Mouse (Mus musculus) liver, embryonic 13.5 days (tissue): Measurements from ENCODE around the gene Jsrp1. TPM values are rescaled to one million over a fixed set of nuclear protein-coding genes. Genes with fewer than 3 reads are reported as not detected.
"Not testable (repeated sequence)": the region's sequence is repeated elsewhere in the genome, so short reads cannot be mapped to it uniquely, and the experiment has no call there.

Experiments used
- ATAC-seq: fragments of 200-750 bp; cut with Nextera tagmentation; 2 replicates; pipeline ENCODE4 v1.8.0; 2017; ENCODE audit warnings: low read depth, mild to moderate bottlenecking, moderate number of reproducible peaks, moderate library complexity
- DNase-seq: peaks from one replicate; pipeline ENCODE4 v3.0.0; 2022
- H3K27ac ChIP-seq: fragments of 300-500 bp; sonication (generic); 2 replicates; pipeline ENCODE4 v1.5.1; 2015; ENCODE audit warnings: moderate library complexity, mild to moderate bottlenecking, inconsistent platforms
- H3K27me3 ChIP-seq: fragments of 300-500 bp; sonication (generic); 2 replicates; pipeline ENCODE4 v1.6.1; 2015; ENCODE audit warnings: mild to moderate bottlenecking, inconsistent platforms
- H3K36me3 ChIP-seq: fragments of 300-500 bp; sonication (generic); 2 replicates; pipeline ENCODE4 v1.6.1; 2015; ENCODE audit warnings: mild to moderate bottlenecking, inconsistent platforms
- H3K4me1 ChIP-seq: fragments of 300-500 bp; sonication (generic); replicated peaks from 2 replicates; pipeline ENCODE4 v1.6.1; 2015; ENCODE audit warnings: inconsistent platforms
- H3K4me2 ChIP-seq: fragments of 300-500 bp; sonication (generic); 2 replicates; pipeline ENCODE4 v1.6.1; 2015; ENCODE audit warnings: inconsistent platforms, mild to moderate bottlenecking, moderate library complexity
- H3K4me3 ChIP-seq: fragments of 300-500 bp; sonication (generic); replicated peaks from 2 replicates; pipeline ENCODE4 v1.5.1; 2015; ENCODE audit warnings: mild to moderate bottlenecking, inconsistent platforms
- H3K9ac ChIP-seq: fragments of 300-500 bp; sonication (generic); 2 replicates; pipeline ENCODE4 v1.6.1; 2015; ENCODE audit warnings: mild to moderate bottlenecking, inconsistent platforms
- H3K9me3 ChIP-seq: fragments of 300-500 bp; sonication (generic); replicated peaks from 2 replicates; pipeline ENCODE4 v1.6.1; 2016; ENCODE audit warnings: inconsistent platforms
- WGBS: fragments of 180-500 bp; shearing (Covaris S2); methylation state at CpG from one replicate; pipeline ENCODE4 v1.1.7; 2015; ENCODE audit not compliant: insufficient replicate concordance; 5-methylcytosine and 5-hydroxymethylcytosine counted together
- polyA plus RNA-seq: library from polyadenylated mRNA; unstranded; fragments of >200 nt; fragmentation: Nextera tagmentation; extraction: Ambion mirVana; gene quantifications from 2 replicates; pipeline ENCODE4 v1.2.1, GENCODE M21; 2015

Jsrp1 gene
- polyA plus RNA-seq, 1 experiment from 2014 or later: 0.38 TPM

GRCm38 (mm10) chr10:80831136-80831535 lies 17.8 kb upstream of the Jsrp1 start:
- Histone ChIP-seq H3K27me3 (peaks cover 40% of the 10 kb centered on the region), H3K4me2 (peak overlapping the region; percentile 46), H3K9ac (peak overlapping the region; percentile 43), H3K4me3 (peak overlapping the region; percentile 18), H3K36me3 (peaks cover 33% of the 10 kb centered on the region), H3K27ac (peak overlapping the region; percentile 73), H3K9me3 (0 out of 2 replicates have a peak, but pooled peaks cover 5% of the 10 kb centered on the region), H3K4me1 (peaks cover 49% of the 10 kb centered on the region)
- 1% methylated on average over 9 of the region's 9 CpGs for WGBS
- DNase-seq: peak; percentile 76
- peak; percentile 10; the same call in 1 of the 2 replicates for ATAC-seq

DNA sequence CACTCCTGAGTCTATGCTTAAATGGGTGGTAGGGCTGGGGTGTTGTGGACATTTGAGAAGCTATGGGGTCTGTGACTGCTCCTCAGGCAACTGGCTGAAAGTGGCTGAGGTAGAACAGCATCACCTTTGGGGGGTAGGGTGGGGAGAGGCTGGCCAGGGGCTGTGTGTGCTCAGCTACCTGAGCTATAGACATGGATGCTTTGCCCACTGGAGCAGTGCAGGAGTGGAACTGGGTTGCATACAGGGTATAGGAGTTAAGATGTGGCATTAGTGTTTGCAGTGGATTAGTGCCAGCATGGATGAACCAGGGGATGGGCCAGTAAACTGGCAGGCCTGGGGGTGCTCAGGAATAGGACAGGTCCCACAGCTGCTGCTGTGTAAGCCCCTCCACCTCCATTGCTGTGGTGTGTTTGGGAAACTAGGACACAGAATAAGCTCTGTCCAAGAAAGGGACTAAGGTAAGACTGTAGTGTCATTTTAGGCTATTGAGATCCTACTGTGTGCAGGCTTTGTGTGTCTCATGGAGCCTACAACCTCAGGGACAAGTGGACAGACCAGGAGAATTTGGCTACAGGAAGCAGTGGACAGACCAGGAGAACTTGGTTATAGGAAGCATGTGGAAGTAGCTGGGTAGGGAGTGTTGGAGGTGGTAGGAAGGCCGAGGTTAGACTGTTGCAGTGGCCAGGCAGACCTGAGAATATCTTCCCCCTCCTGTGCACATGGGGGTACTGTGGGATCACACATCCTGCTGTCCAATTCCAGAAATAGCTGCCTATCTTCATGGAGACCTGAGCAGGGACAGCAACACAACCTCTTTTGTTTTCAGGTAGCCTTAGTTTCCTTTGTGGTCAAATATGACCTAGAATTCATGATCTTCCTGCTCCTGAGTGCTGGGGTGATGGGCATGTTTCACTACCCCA lies 16.3 kb upstream of the Jsrp1 start:
- no peak for DNase-seq
- peak overlapping the region; percentile 46 for H3K4me2 ChIP-seq
- H3K4me3 ChIP-seq: peak overlapping the region; percentile 12; the same call in 1 of the 2 replicates
- H3K36me3 ChIP-seq: peaks cover 33% of the 10 kb centered on the region
- 42% methylated on average over 1 of the region's 1 CpGs for WGBS
- no peaks in the 10 kb centered on the region for H3K9me3 ChIP-seq
- ATAC-seq: no peak
- H3K4me1 ChIP-seq: peaks cover 55% of the 10 kb centered on the region
- H3K9ac ChIP-seq: peak overlapping the region; percentile 43
- peaks cover 25% of the 10 kb centered on the region for H3K27me3 ChIP-seq
- peak overlapping the region; percentile 73 for H3K27ac ChIP-seq

DNA sequence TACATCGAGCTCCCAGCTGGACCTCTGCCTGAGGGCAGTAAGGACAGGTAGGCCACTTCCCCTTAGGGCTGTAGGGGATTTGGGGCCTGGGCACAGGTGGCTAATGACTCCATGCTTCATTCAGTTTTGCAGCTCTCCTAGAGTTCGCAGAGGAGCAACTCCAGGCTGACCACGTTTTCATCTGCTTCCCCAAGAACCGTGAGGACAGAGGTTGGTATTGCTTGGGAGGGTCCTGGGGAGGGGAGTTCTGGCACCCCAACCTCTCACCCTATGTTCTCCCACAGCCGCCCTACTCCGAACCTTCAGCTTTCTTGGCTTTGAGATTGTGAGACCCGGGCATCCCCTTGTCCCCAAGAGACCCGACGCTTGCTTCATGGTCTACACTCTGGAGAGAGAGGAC lies 15.3 kb upstream of the Jsrp1 start:
- H3K9me3 ChIP-seq, DNase-seq: not testable (repeated sequence)

GRCm38 (mm10) chr10:80827870-80828420 lies 14.6 kb upstream of the Jsrp1 start:
- Histone ChIP-seq H3K4me3 (peak overlapping the region; percentile 87), H3K4me2 (peak overlapping the region; percentile 96), H3K27me3 (peaks cover 8% of the 10 kb centered on the region), H3K9me3 (no peaks in the 10 kb centered on the region), H3K4me1 (peaks cover 69% of the 10 kb centered on the region), H3K36me3 (peaks cover 33% of the 10 kb centered on the region), H3K9ac (peak overlapping the region; percentile 91), H3K27ac (peak overlapping the region; percentile 95)
- WGBS: 79% methylated on average over 10 of the region's 10 CpGs
- DNase-seq (no peak), ATAC-seq (no peak)

More for the DNA sequence above, 15.3 kb upstream of the Jsrp1 start:
- not testable (repeated sequence) for ATAC-seq
- peak overlapping the region; percentile 96 for H3K4me2 ChIP-seq
- peak overlapping the region; percentile 87 for H3K4me3 ChIP-seq
- 0 out of 2 replicates have a peak overlapping the region, but pooled peaks have one; percentile 91 for H3K9ac ChIP-seq
- peaks cover 63% of the 10 kb centered on the region for H3K4me1 ChIP-seq
- H3K27me3 ChIP-seq: peaks cover 15% of the 10 kb centered on the region
- WGBS: 85% methylated on average over 9 of the region's 9 CpGs
- H3K27ac ChIP-seq: peak overlapping the region; percentile 95; the same call in 1 of the 2 replicates
- peaks cover 33% of the 10 kb centered on the region for H3K36me3 ChIP-seq

GRCm38 (mm10) chr10:80827063-80827869 lies 14.0 kb upstream of the Jsrp1 start:
- Histone ChIP-seq H3K4me3 (peak overlapping the region; percentile 87), H3K4me2 (peak overlapping the region; percentile 96), H3K4me1 (peaks cover 75% of the 10 kb centered on the region), H3K27me3 (peaks cover 2% of the 10 kb centered on the region; the same call in 1 of the 2 replicates), H3K9me3 (no peaks in the 10 kb centered on the region), H3K36me3 (peaks cover 33% of the 10 kb centered on the region), H3K27ac (peak overlapping the region; percentile 95), H3K9ac (peak overlapping the region; percentile 91)
- no peak for ATAC-seq
- 6% methylated on average over 29 of the region's 29 CpGs for WGBS
- DNase-seq: no peak

DNA sequence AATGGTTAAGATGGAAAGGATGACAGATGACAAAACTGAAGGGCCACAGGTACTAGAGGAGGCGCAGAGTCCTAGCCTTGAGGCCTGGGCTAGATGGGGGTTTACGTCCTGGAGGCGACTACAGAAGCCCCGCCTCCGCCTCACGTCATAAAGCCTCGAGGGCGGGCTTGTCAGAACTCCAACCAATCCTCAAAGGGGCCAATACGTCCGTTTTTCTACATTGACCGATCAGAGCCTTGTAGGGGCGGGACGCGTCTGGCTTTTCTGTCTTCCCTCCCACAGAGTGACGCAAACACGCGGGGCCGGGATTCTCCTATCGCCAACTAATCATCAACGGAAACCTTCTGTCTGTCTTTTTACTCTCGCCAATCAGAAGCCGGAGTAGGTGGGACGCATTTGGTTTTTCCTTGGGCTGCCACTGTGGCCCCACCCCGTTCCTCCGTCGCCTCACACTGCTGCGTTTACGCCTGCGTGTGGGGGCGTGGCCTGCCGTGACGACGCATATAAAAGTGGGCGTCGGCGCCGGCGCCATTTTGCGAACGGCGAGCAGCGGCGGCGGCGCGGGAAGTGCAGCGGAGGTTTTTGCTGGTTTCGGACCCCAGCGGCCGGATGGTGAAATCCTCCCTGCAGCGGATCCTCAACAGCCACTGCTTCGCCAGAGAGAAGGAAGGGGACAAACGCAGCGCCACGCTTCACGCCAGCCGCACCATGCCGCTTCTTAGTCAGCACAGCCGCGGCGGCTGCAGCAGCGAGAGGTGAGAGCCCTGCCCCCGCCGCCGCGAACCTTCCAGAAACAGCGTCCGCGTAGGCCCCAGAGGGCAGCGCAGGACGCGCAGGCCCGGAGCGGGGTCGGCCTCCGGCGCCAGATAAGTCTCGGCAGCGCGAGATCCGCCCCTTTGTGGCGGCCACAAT lies 13.1 kb upstream of the Jsrp1 start, which contains the start of gene Oaz1:
Gene Oaz1, plus strand, starts transcription at position 506 of the 912 bp plus-strand sequence.
- Histone ChIP-seq H3K4me2 (peak within 1 kb of the TSS; percentile 96), H3K4me3 (peak within 1 kb of the TSS; percentile 87), H3K9me3 (no peaks in the 10 kb centered on the region), H3K27me3 (no peaks in the 10 kb centered on the region), H3K27ac (peak within 1 kb of the TSS; percentile 95), H3K4me1 (peaks cover 73% of the 10 kb centered on the region), H3K36me3 (peaks cover 33% of the 10 kb centered on the region), H3K9ac (peak within 1 kb of the TSS; percentile 91)
- peak; percentile 92 for ATAC-seq
- peak; percentile 99 for DNase-seq
- WGBS: under 1% methylated on average over 82 of the region's 82 CpGs

DNA sequence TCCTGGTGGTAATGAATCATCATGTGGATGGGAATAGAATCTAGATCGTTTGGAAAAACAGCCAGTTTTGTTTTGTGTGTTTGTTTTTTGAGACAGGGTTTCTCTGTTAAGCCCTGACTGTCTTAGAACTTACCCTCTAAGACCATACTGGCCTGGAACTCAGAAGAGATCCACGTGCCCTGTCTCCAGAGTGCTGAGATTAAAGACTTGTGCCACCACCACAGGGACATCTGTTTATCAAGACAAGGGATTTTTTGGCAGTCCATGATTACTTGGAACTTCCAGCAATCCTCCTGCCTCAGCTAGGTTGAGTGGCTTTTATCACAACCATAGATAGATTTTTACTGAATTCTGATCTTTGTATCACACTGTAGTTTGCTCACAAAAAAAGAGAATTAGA lies 11.5 kb upstream of the Jsrp1 start:
- H3K4me2 ChIP-seq: peak overlapping the region; percentile 29
- H3K36me3 ChIP-seq: peaks cover 23% of the 10 kb centered on the region
- no peaks in the 10 kb centered on the region for H3K27me3 ChIP-seq
- H3K9me3 ChIP-seq: no peaks in the 10 kb centered on the region
- H3K9ac ChIP-seq: peak overlapping the region; percentile 44; the same call in 1 of the 2 replicates
- H3K27ac ChIP-seq: peak overlapping the region; percentile 87
- no peak overlapping the region for H3K4me3 ChIP-seq
- ATAC-seq (no peak), DNase-seq (no peak)
- WGBS: 40% methylated on average over 2 of the region's 2 CpGs
- peaks cover 66% of the 10 kb centered on the region for H3K4me1 ChIP-seq

DNA sequence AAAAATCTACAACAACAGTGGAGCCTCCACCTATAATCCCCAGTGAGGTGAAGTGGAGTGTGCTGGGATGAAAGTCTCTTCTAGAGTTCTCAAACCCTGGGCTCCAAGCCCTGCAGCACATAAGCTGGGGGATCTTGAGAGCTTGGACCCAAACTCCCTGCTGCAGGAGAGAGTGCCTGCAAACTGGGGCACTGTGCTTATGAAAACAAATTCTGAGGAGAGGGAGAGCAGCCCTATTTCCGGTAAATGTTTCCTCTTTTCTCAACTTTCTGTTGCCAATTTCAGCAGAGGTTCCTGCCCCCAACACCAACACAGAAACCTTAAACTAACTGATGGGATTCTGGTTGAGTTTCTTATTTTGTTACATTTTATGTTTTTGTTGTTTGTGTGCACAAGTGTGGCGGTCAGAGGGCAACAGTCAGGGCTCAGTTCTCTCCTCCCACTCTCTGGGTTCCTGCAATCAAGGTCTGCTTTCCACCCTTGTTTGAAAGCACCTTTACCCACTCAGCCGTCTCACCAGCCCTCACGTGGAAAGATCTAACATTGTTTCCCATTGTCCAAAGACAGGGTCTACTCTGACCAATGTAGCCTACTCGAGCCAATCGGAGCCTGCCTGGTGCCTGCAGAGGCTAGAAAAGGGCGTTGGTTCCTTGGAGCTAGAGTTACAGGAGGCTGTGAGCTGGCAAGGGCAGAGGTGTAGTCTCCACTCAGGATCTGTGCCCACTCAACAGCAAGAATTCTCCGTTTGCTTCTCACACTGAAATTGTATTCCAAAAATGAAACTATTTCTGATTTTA lies 10.7 kb upstream of the Jsrp1 start:
- Histone ChIP-seq H3K9ac (peak overlapping the region; percentile 49), H3K27me3 (no peaks in the 10 kb centered on the region), H3K27ac (peak overlapping the region; percentile 87), H3K36me3 (peaks cover 15% of the 10 kb centered on the region), H3K4me1 (peaks cover 66% of the 10 kb centered on the region), H3K4me2 (peak overlapping the region; percentile 29), H3K9me3 (no peaks in the 10 kb centered on the region), H3K4me3 (no peak overlapping the region)
- ATAC-seq (no peak), DNase-seq (no peak)
- WGBS: 45% methylated on average over 8 of the region's 8 CpGs

DNA sequence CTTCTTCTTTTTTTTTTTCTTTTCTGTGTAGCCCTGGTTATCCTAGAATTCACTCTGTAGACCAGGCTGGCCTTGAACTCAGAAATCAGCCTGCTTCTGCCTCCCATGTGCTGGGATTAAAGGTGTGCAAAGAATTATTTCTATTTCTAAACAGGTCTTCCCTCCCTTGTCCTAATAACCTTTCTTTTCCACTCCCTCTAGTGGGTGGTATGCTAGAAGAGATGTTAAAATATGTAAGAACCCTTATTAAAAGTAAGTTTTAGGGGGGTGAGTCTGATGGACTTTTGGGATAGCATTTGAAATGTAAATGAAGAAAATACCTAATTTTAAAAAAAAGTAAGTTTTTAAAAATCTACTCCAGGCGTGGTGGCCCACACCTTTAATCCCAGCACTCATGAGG lies 10.0 kb upstream of the Jsrp1 start:
- Histone ChIP-seq H3K4me3 (no peak overlapping the region), H3K9me3 (no peaks in the 10 kb centered on the region), H3K27me3 (no peaks in the 10 kb centered on the region), H3K9ac (0 out of 2 replicates have a peak overlapping the region, but pooled peaks have one; percentile 49), H3K4me2 (no peak overlapping the region), H3K36me3 (peaks cover 9% of the 10 kb centered on the region), H3K4me1 (peaks cover 69% of the 10 kb centered on the region), H3K27ac (peak overlapping the region; percentile 87)
- no peak for ATAC-seq
- DNase-seq: no peak
- WGBS: 57% methylated on average over 1 of the region's 1 CpGs
